Mouse (Mus musculus) yolk sac, embryonic 10.5 days (tissue): Measurements from ENCODE around the gene Brd2.

Experiments used
- DNase-seq: peaks from one replicate; pipeline ENCODE4 v3.0.0-alpha.2; 2017; ENCODE audit warnings: low spot score

Brd2 gene

GRCm38 (mm10) chr17:34079621-34080020 lies 42.8 kb downstream of the Brd2 start:
- DNase-seq, result no peak

GRCm38 (mm10) chr17:34079002-34079401 lies 43.4 kb downstream of the Brd2 start:
- DNase-seq, result no peak

- no peak for DNase-seq
Observed at GRCm38 (mm10) chr17:34078148-34078547, 44.3 kb downstream of the Brd2 start.

- DNase-seq, result peak; percentile 58
Observed at GRCm38 (mm10) chr17:34077549-34077948, 44.9 kb downstream of the Brd2 start.

GRCm38 (mm10) chr17:34075271-34075670 lies 47.2 kb downstream of the Brd2 start:
- no peak for DNase-seq

GRCm38 (mm10) chr17:34072091-34072490 lies 50.3 kb downstream of the Brd2 start:
- DNase-seq, result no peak

- no peak for DNase-seq
Observed at GRCm38 (mm10) chr17:34068864-34069263, 53.6 kb downstream of the Brd2 start.
